Mouse (Mus musculus) brain, embryonic 14.5 days (tissue): Measurements from ENCODE around the gene Guk1.

Experiments used
- CTCF ChIP-seq: fragments of 200-500 bp; IDR thresholded peaks from 2 replicates; pipeline ENCODE4 v1.5.1; 2012; ENCODE audit warnings: inconsistent platforms, mild to moderate bottlenecking, moderate library complexity, borderline replicate concordance; ENCODE audit not compliant: insufficient read depth, insufficient read length; ENCODE audit errors: extremely low read depth
- POLR2A ChIP-seq: fragments of 200-500 bp; IDR thresholded peaks from 2 replicates; pipeline ENCODE4 v1.6.1; 2012; ENCODE audit warnings: mild to moderate bottlenecking, inconsistent platforms, borderline replicate concordance; ENCODE audit not compliant: poor library complexity, insufficient read depth, insufficient read length, severe bottlenecking; ENCODE audit errors: extremely low read depth

- TF ChIP-seq CTCF = no peak
- TF ChIP-seq POLR2A = no peak
Observed at GRCm38 (mm10) chr11:59226251-59226650, 34.2 kb upstream of the Guk1 start.
